Mouse (Mus musculus) MEL (cell line): Measurements from ENCODE around the gene Fem1b. TPM values are rescaled to one million over a fixed set of nuclear protein-coding genes. Genes with fewer than 3 reads are reported as not detected.
A peak's percentile ranks its signal among the peaks of the same experiment; 100 is the strongest.
"Not testable (repeated sequence)": the region's sequence is repeated elsewhere in the genome, so short reads cannot be mapped to it uniquely, and the experiment has no call there.

Experiments
- DNase-seq: peaks from one replicate; pipeline ENCODE4 v3.0.0; 2011; ENCODE audit warnings: low read depth, low spot score
- H3K27ac ChIP-seq: 2 replicates; pipeline ENCODE4 v1.5.1; 2012; ENCODE audit warnings: low read depth, mild to moderate bottlenecking, control low read depth, low read length, moderate library complexity; ENCODE audit not compliant: control insufficient read depth
- H3K27me3 ChIP-seq, 2 experiments: fragments of 150-350 bp in 1 of 2; sonication (generic) in 1 of 2; 2 replicates each; pipeline ENCODE4 v1.6.1; 2012; ENCODE audit warnings: low read length in 2 of 2, mild to moderate bottlenecking in 2 of 2, improper control_type of control experiment in 1 of 2, moderate library complexity in 1 of 2; ENCODE audit not compliant: insufficient read depth in 2 of 2, control insufficient read depth in 1 of 2
- H3K36me3 ChIP-seq, 2 experiments: 2 replicates each; pipeline ENCODE4 v1.6.1; 2012 to 2014; ENCODE audit warnings: low read length in 2 of 2, improper control_type of control experiment in 1 of 2, inconsistent platforms in 1 of 2, mild to moderate bottlenecking in 1 of 2; ENCODE audit not compliant: insufficient read depth in 2 of 2, control insufficient read depth in 1 of 2
- H3K4me1 ChIP-seq, 2 experiments: fragments of 150-350 bp in 1 of 2; sonication (generic) in 1 of 2; 2 replicates each; pipeline ENCODE4 v1.6.1; 2012; ENCODE audit warnings: low read length in 2 of 2, improper control_type of control experiment in 1 of 2, mild to moderate bottlenecking in 1 of 2; ENCODE audit not compliant: insufficient read depth in 2 of 2, control insufficient read depth in 1 of 2
- H3K4me3 ChIP-seq, 2 experiments: fragments of 150-350 bp in 1 of 2; sonication (generic) in 1 of 2; 2 replicates each; pipeline ENCODE4 v1.5.1; 2012; ENCODE audit warnings: low read depth in 2 of 2, low read length in 2 of 2, mild to moderate bottlenecking in 2 of 2, moderate library complexity in 2 of 2, control low read depth in 1 of 2, improper control_type of control experiment in 1 of 2; ENCODE audit not compliant: control insufficient read depth in 1 of 2, insufficient read depth in 1 of 2
- H3K79me2 ChIP-seq: 2 replicates; pipeline ENCODE4 v1.6.1; 2012; ENCODE audit warnings: mild to moderate bottlenecking, low read length, moderate library complexity; ENCODE audit not compliant: control insufficient read depth, poor library complexity, insufficient read depth
- H3K9ac ChIP-seq: 2 replicates; pipeline ENCODE4 v1.6.1; 2012; ENCODE audit warnings: low read depth, mild to moderate bottlenecking, control low read depth, low read length, moderate library complexity; ENCODE audit not compliant: control insufficient read depth, poor library complexity, severe bottlenecking
- H3K9me3 ChIP-seq: fragments of 150-350 bp; sonication (generic); replicated peaks from 2 replicates; pipeline ENCODE4 v1.6.1; 2012; ENCODE audit warnings: mild to moderate bottlenecking, low read length, improper control_type of control experiment, moderate library complexity; ENCODE audit not compliant: insufficient read depth
- CTCF ChIP-seq, 3 experiments: IDR thresholded peaks in 2 of 3; conservative IDR thresholded peaks in 1 of 3; 2 replicates each; pipeline ENCODE4 v1.5.1; 2011 to 2012; ENCODE audit warnings: low read length in 3 of 3, low read depth in 2 of 3, mild to moderate bottlenecking in 2 of 3, improper control_type of control experiment in 1 of 3, inconsistent platforms in 1 of 3, mixed read lengths in 1 of 3, moderate library complexity in 1 of 3; ENCODE audit not compliant: control insufficient read depth in 1 of 3, insufficient read depth in 1 of 3, poor library complexity in 1 of 3, severe bottlenecking in 1 of 3
- E2F4 ChIP-seq: IDR thresholded peaks from 2 replicates; pipeline ENCODE4 v1.6.1; 2011; ENCODE audit warnings: low read depth, low read length, improper control_type of control experiment, borderline replicate concordance
- ELF1 ChIP-seq: IDR thresholded peaks from 2 replicates; pipeline ENCODE4 v1.6.1; 2014; ENCODE audit warnings: low read depth, mild to moderate bottlenecking, inconsistent platforms, low read length, improper control_type of control experiment, moderate library complexity
- HCFC1 ChIP-seq: IDR thresholded peaks from 2 replicates; pipeline ENCODE4 v1.6.1; 2012; ENCODE audit warnings: low read depth, mild to moderate bottlenecking, inconsistent platforms, low read length, improper control_type of control experiment, moderate library complexity
- KAT2A ChIP-seq: conservative IDR thresholded peaks from 2 replicates; pipeline ENCODE4 v1.6.1; 2012; ENCODE audit warnings: low read depth, low read length, improper control_type of control experiment, inconsistent platforms
- MXI1 ChIP-seq: IDR thresholded peaks from 2 replicates; pipeline ENCODE4 v1.6.1; 2011; ENCODE audit warnings: mild to moderate bottlenecking, low read depth, low read length, improper control_type of control experiment
- MYB ChIP-seq: IDR thresholded peaks from 2 replicates; pipeline ENCODE4 v1.6.1; 2011; ENCODE audit warnings: mild to moderate bottlenecking, low read depth, low read length, improper control_type of control experiment
- POLR2AphosphoS2 ChIP-seq: IDR thresholded peaks from 2 replicates; pipeline ENCODE4 v1.6.1; 2011; ENCODE audit warnings: low read length, improper control_type of control experiment
- SMC3 ChIP-seq: IDR thresholded peaks from 2 replicates; pipeline ENCODE4 v1.6.1; 2011; ENCODE audit warnings: low read depth, low read length, improper control_type of control experiment
- UBTF ChIP-seq: IDR thresholded peaks from 2 replicates; pipeline ENCODE4 v1.6.1; 2012; ENCODE audit warnings: low read depth, mild to moderate bottlenecking, inconsistent platforms, low read length, improper control_type of control experiment, moderate library complexity, borderline replicate concordance; ENCODE audit not compliant: insufficient read depth
- USF1 ChIP-seq: IDR thresholded peaks from 2 replicates; pipeline ENCODE4 v1.6.1; 2014; ENCODE audit warnings: low read depth, mild to moderate bottlenecking, inconsistent platforms, low read length, improper control_type of control experiment, moderate library complexity
- USF2 ChIP-seq, 2 experiments: IDR thresholded peaks; 2 replicates each; pipeline ENCODE4 v1.6.1; 2011 to 2012; ENCODE audit warnings: improper control_type of control experiment in 2 of 2, low read length in 2 of 2, borderline replicate concordance in 1 of 2, inconsistent platforms in 1 of 2, low read depth in 1 of 2, mild to moderate bottlenecking in 1 of 2; ENCODE audit not compliant: insufficient read depth in 1 of 2
- ZKSCAN1 ChIP-seq: IDR thresholded peaks from 2 replicates; pipeline ENCODE4 v1.6.1; 2012; ENCODE audit warnings: low read depth, mild to moderate bottlenecking, inconsistent platforms, low read length, improper control_type of control experiment, moderate library complexity
- ZNF384 ChIP-seq: IDR thresholded peaks from 2 replicates; pipeline ENCODE4 v1.6.1; 2012; ENCODE audit warnings: low read depth, mild to moderate bottlenecking, inconsistent platforms, low read length, improper control_type of control experiment
- polyA plus RNA-seq, 2 experiments: library from polyadenylated mRNA; stranded (reverse) in 1 of 2; unstranded in 1 of 2; fragments of >175 nt in 1 of 2; fragments of >200 nt in 1 of 2; gene quantifications; 2 replicates each; pipeline versions ENCODE4 v1.2.1 to v1.2.4; 2012; ENCODE audit warnings: low replicate concordance in 2 of 2, low read depth in 1 of 2; ENCODE audit not compliant: insufficient read length in 2 of 2, insufficient read depth in 1 of 2, missing spikeins in 1 of 2
- total RNA-seq: library from RNA; depleted of rRNA; stranded (reverse); fragments of 300-350 nt; gene quantifications from 2 replicates; pipeline ENCODE4 v1.2.3, GENCODE M21; 2012

The Fem1b gene
- total and polyA plus RNA-seq, 3 experiments, result 38.2 to 99.4 (median 50.5) TPM

GRCm38 (mm10) chr9:62825791-62826393 is 14.2 kb upstream of the Fem1b start (continued):
- no peak for TF ChIP-seq KAT2A
- TF ChIP-seq E2F4, result no peak
- TF ChIP-seq, all 39 proteins: peak for 15

GRCm38 (mm10) chr9:62821811-62822210 is 10.1 kb upstream of the Fem1b start:
- no peaks in the 10 kb centered on the region; the same call in 1 of the 2 replicates for H3K79me2 ChIP-seq
- H3K36me3 ChIP-seq, result peaks cover 0 to 24% of the 10 kb centered on the region in 2 experiments; a peak in 2 of 4 replicates
- no peak overlapping the region for H3K4me3 ChIP-seq
- no peak for DNase-seq
- no peak overlapping the region for H3K27ac ChIP-seq
- no peak overlapping the region for H3K9ac ChIP-seq
- H3K4me1 ChIP-seq, result peaks cover 16 to 29% of the 10 kb centered on the region in 2 experiments
- H3K27me3 ChIP-seq, result no peaks in the 10 kb centered on the region
- H3K9me3 ChIP-seq, result no peaks in the 10 kb centered on the region
- TF ChIP-seq ZKSCAN1 (no peak), SMC3 (no peak), CTCF (IDR thresholded peaks at IDR 0.05 in 2 of 3, conservative IDR thresholded peaks at IDR 0.05 in 1 of 3; ENCODE audit: control insufficient read depth in 1 of 3, insufficient read depth in 1 of 3, low read depth in 2 of 3, low read length in 3 of 3, poor library complexity in 1 of 3, severe bottlenecking in 1 of 3) (peak in 1 of 3 experiments; percentile 5; a peak in 1 of 6 replicates), MYB (no peak)

- Histone ChIP-seq H3K4me3 (no peak overlapping the region), H3K27me3 (no peaks in the 10 kb centered on the region), H3K27ac (no peak overlapping the region), H3K79me2 (no peaks in the 10 kb centered on the region), H3K9ac (no peak overlapping the region), H3K4me1 (peaks cover 12 to 31% of the 10 kb centered on the region in 2 experiments)
- no peak for TF ChIP-seq POLR2AphosphoS2
- no peak for TF ChIP-seq ZNF384
- TF ChIP-seq UBTF, result no peak
- TF ChIP-seq ZKSCAN1, result no peak
- no peak for TF ChIP-seq HCFC1
- TF ChIP-seq USF2 (IDR thresholded peaks at IDR 0.05; ENCODE audit: borderline replicate concordance in 1 of 2, insufficient read depth in 1 of 2, low read depth in 1 of 2, low read length in 2 of 2), result no peak
- TF ChIP-seq E2F4, result no peak
- TF ChIP-seq ELF1, result no peak
- TF ChIP-seq KAT2A, result no peak
- TF ChIP-seq USF1, result no peak
- TF ChIP-seq MXI1, result no peak
- TF ChIP-seq, all 39 proteins: peak for 0
- Histone ChIP-seq H3K36me3 (peaks cover 0 to 22% of the 10 kb centered on the region in 2 experiments; a peak in 2 of 4 replicates), H3K9me3 (no peaks in the 10 kb centered on the region)
- DNase-seq, result no peak
Measured at GRCm38 (mm10) chr9:62820829-62821228, 9.1 kb upstream of the Fem1b start.

GRCm38 (mm10) chr9:62819910-62820309 is 8.2 kb upstream of the Fem1b start:
- not testable (repeated sequence) for H3K9ac ChIP-seq, H3K9me3 ChIP-seq, H3K79me2 ChIP-seq, H3K27ac ChIP-seq, H3K27me3 ChIP-seq, H3K4me3 ChIP-seq, DNase-seq
- Histone ChIP-seq H3K4me1 (peaks cover 12 to 23% of the 10 kb centered on the region in 2 experiments), H3K36me3 (peaks cover 0 to 17% of the 10 kb centered on the region in 2 experiments; a peak in 2 of 4 replicates)
